Mouse (Mus musculus) embryo, embryonic 10 days (tissue): Measurements from ENCODE around the gene Snrnp200.
"Not testable (repeated sequence)": the region's sequence is repeated elsewhere in the genome, so short reads cannot be mapped to it uniquely, and the experiment has no call there.

Experiments
- DNase-seq: peaks from one replicate; pipeline ENCODE4 v3.0.0-alpha.2; 2015; ENCODE audit warnings: low spot score

The Snrnp200 gene

DNA sequence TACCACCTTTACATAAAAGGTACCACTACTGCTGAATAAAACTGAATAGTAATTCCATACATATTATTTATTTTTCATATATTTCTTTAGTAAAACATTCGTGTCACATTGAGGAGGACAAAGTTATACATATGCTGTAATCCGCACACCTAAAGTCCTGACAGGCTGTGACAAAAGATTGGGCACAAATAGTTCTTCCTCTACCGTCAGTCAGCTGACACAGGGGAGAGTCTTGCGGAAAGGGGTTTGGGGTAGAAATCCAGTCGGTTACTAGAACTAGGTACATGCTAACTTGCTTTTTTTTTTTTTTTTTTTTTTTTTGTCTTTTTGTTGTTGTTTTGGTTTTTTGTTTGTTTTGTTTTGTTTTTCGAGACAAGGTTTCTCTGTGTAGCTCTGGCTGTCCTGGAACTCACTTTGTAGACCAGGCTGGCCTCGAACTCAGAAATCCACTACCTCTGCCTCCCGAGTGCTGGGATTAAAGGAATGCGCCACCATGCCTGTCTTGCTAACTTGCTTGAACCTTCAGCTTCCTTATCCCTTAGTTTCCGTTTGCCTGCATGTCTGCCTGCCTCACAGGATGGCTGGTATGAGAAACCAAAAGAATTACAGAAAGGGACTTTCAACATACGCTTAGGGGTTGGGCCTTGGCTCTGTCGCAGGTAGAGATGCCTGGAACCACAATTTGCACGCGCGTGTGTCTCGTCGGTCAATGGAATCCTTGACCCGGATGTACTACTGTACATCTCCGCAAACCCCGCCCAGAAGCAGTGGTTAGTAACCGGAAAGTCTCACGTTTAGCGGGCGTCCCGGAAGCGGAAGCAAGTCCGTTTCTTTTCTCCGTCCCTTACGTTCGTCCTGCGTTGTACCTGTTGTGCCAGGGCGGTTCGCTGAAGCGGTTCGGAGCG is at the start of gene Snrnp200, which contains the start of gene 1810024B03Rik:
TSS of gene Snrnp200 (plus strand) at position 840 of the 905 bp plus-strand sequence.
TSS of gene 1810024B03Rik (minus strand) at position 734 of the 905 bp plus-strand sequence.
- DNase-seq = peak; percentile 99

DNA sequence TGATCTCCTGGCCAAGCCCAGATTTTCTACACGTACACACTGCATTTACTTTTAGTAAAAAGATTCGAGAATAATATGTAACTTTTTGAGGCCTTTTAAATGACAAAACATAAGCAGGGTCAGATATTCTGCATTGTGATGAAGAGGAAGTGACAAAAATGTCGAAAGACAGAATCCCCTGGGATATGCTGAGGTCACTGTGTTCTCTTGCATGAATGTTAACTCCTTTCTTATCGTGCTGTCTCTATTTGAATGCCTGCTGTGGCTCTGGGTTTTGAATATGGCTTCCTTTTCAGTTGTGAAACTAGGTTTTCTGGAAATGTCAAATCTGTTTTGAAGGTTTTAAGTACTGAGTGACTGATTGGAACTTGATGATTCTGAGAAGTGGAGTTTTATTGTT is 42.5 kb upstream of the Snrnp200 start:
- no peak for DNase-seq

DNA sequence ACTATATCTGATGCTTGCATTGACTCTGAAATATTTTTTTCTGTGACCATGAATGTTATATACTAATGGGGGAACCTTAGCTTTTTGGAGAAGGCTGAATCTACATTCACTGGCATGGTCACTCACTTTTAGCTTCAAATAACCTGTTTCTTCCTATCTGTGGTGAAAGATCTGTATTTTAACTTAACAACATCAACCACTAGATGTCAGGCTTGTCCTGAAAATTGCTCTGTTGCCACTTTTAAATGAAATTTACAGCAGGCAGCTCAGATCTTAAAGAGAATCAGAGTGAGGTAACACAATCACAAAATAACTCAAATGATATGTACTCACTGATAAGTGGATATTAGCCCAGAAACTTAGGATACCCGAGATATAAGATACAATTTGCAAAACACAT is 41.9 kb upstream of the Snrnp200 start:
- peak; percentile 69 for DNase-seq

DNA sequence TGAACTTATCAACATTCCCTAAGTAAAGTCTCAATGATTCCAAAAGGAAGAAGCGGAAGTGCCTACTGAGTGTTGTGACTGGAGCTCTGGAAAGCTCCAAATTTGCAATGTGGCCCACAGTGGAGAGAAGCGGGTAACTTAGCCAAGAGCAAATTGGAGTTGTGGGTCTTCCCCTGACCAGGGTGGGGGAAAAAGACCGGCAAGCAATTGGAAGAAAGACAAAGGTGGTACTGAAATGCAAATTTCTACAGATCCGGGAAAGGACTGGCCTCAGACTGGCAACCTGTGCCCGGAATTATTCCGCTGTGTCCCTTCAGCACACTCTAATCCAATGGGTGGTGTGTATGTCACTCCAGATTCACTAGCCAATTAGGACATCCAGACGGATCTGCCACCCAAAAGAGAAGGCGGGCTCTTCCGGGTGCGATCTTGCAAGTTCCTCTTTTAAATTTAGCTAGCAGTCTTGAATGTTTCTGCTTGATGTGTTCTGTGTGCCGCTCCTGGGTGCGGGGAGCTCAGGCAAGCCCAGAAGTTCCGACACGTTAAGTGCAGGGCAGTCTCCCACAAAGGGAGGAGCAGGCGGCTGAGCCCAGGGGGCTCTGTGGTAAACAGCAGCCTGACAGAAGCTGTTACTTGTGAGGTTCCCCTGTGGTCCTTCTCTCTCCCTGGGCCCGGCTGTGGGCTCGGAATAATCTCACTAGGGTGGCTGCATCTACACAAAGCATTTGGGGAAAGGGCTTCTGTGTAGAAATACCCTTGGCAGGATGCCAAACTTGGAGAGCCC is 25.4 kb upstream of the Snrnp200 start:
- peak; percentile 91 for DNase-seq

DNA sequence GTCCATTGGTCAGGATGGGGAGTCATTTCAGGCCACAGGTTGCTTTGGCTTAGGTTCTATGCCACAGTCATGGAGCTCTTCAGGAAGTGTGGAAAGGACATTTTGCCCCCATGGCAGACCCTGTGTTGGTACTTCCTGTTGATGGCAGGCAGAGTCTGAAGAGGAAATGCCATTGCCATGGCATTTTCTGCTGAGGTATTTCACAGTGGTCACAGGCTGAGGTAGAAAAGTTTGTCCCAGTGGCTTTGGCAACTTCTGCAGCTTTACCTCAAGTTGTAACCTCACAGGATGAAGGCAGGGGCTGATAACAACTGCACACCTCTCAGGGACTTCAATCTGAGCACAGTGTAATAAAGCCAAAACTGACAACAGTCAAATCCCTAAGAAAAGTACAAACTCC is 18.6 kb upstream of the Snrnp200 start:
- DNase-seq = no peak

DNA sequence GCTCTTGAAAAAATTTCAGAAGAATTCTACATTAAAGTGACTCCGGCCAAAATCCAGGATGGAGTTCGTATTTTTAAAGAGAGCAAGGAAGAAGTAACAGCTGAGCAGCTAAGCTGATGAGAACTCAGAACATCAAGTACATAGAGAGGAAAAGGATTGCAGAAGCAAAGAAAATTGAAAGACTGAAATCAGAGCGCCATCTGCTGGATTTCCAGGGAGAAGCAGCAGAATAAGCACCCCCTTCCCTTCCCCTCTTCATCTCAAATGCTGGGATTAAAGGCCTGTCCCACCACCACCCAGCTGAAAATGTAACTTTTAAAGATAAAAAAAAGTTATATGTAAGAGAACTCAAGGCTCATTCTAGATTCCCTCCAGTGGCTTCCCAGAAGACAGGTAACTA is 3.3 kb upstream of the Snrnp200 start:
- peak; percentile 66 for DNase-seq

DNA sequence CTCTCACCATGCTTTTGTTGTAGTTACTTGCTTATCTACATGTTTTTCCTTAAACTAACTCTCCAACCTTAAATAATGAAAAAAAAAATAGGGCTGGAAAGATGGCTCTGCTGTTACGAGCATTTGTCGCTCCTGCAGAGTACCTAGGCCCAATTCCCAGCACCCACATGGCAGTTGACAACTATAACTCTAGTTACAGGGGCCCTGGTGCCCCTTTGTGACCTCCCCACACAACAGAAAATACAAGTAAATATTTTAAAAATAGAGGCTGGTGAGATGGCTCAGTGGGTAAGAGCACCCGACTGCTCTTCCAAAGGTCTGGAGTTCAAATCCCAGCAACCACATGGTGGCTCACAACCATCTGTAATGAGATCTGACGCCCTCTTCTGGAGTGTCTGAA is 2.2 kb upstream of the Snrnp200 start:
- DNase-seq = not testable (repeated sequence)

DNA sequence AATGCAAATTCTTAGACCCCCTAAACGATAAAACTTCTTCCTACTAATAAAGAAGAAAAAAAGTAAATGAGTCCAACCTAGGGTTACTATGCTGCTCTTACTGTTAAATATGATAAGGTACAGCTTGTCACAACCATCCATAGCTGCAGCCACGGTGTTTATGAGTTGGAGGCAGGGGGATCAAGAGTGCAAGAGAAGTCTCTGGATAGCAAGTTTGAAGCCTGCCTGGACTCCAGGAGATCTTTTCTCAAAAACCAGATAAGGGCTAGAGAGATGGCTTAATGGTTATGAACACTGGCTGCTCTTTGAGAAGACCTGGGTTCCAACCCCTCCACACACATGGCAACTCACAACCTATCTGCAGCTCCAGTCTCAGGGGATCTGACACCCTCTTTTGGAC is 1.3 kb upstream of the Snrnp200 start:
- no peak for DNase-seq

DNA sequence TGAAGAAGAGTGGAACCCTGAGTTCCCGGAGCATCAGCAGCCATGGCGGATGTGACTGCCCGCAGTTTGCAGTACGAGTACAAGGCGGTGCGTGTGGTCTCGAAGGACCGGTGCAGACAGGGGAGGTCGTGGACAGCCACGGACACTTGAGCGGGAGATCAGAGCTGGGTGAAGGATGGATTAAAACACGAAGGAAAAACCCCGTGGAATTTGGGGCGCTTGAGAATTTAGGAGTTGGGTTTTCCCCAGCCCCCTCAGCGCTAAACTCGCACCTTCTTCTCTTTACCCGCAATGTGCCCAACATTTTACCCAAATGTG is 225 bp downstream of the Snrnp200 start:
- DNase-seq = no peak

DNA sequence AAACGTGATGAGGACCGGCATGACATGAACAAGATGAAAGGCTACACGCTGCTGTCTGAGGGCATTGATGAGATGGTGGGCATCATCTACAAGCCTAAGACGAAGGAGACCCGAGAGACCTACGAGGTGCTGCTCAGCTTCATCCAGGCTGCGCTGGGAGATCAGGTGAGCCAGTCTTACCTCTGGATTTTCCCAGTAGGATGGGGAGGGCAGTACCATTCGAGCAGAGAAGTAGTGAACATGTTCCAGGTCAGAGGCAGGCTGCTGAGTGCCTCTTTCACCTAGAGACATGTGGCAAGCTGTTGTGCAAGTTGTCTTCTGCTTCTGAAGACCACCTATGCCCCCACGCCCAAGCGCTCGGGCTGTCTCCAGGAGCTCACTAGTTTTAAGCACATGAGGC is 2.5 kb downstream of the Snrnp200 start:
- no peak for DNase-seq

DNA sequence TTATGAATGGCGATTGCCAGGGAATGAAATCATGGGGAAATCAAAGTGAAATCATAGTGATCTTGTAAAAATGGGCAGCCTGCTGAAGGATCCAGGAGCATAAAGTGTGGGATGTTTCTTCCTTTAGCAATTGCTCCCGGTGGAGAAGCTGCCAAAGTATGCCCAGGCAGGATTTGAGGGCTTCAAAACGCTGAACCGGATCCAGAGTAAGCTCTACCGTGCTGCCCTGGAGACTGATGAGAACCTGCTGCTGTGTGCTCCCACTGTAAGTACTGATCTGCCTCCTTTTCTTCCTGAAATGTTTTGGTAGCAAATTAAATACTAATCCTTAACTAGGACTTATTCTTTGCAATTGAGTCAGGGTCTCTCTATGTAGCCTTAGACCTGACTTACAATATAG is 9.6 kb downstream of the Snrnp200 start:
- no peak for DNase-seq

DNA sequence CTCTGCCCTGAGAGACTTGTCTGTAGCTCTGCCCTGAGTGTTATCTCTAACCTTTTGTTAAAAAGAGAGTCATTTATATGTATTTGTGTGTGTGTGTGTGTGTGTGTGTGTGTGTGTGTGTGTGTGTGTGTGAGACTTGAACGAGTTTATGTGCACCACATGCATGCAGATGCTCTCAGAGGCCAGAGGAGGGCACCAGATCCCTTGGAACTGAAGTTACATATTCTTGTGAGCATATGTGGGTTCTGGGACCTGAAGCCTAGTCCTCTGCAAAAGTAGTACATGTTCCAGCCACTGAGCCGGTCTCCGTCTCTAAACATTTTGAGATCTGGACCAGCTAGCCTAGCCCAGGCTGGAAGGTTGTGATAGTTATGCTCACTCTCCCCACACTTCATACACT is 17.1 kb downstream of the Snrnp200 start:
- DNase-seq = no peak

DNA sequence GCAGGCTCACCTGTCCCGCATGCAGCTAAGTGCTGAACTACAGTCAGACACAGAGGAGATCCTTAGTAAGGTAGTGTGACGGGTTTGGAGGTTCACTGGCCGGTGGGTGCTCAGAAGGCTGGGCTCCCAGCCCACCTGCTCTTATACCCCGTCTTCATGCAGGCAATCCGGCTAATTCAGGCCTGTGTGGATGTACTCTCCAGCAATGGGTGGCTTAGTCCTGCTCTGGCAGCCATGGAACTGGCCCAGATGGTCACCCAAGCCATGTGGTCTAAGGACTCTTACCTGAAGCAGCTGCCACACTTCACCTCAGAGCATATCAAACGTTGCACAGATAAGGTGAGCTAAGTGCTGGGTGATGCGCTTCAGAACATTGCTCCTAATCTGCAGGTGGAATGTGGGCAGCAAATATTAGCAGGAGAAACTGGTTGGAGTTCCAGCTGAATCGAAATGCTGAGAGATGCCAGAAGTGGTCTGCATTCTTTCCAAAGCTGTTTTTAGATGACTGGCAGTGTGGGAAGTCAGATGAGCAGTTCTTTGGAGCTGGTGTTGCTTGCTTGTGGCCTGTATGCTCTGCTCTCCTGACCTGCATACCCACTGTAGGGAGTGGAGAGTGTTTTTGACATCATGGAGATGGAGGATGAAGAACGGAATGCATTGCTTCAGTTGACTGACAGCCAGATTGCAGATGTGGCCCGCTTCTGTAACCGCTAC is 29.9 kb downstream of the Snrnp200 start:
- no peak for DNase-seq

DNA sequence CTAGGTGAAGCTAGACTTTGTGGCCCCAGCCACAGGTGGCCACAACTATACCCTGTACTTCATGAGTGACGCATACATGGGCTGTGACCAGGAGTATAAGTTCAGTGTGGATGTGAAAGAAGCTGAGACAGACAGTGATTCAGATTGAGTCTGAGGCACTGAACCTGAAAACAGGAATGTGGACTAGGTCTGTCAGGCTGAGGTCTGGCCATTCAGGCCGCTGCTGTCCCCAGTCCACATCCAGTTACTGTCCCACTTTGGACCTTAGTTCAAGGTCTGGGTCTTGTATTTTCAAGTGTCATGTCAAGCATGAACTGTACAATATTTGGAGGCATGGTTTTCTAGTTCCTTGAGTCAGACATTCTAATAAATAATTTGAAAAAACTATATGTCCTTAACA is 31.9 kb downstream of the Snrnp200 start:
- DNase-seq = no peak

DNA sequence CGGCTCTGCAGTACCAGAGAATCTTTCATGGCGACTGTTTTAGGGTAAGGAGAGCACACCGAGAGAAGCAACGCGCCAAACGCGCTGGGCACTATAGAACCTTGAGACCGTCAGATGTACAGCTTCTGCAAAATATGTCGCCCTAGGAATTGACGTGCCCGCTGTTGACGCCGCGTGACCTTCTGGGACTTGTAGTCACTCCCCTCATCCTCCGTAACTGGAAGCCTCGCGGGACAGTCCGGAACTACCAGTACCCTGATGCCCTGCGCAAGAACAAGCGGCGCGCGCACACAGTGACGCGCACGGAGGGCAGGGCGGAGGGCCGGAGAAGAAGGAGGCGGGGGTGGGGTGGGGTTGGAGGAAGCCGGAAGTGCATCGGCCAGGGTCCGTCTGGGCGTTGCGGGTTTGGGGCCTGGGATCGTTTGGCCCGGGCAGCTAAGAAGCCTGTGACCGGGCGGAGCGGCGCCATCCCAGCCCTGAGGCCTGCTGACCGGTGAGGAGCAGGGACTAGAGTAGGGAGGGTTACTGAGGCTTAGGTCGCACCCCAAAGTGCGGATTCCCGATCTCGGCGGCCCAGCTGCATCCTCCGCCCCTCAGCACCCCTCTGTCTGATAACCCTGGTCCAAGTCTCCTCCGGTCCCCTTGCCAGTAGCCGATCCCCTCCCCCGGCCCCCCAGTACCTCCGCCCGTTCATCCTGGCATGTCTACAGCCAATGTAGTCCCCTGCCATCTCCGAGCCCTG is 39.6 kb downstream of the Snrnp200 start, which contains the start of the genes Ciao1 and Tmem127:
TSS of gene Ciao1 (minus strand) at position 225 of the 742 bp plus-strand sequence.
TSS of gene Tmem127 (plus strand) at position 317 of the 742 bp plus-strand sequence.
- DNase-seq = peak; percentile 99

DNA sequence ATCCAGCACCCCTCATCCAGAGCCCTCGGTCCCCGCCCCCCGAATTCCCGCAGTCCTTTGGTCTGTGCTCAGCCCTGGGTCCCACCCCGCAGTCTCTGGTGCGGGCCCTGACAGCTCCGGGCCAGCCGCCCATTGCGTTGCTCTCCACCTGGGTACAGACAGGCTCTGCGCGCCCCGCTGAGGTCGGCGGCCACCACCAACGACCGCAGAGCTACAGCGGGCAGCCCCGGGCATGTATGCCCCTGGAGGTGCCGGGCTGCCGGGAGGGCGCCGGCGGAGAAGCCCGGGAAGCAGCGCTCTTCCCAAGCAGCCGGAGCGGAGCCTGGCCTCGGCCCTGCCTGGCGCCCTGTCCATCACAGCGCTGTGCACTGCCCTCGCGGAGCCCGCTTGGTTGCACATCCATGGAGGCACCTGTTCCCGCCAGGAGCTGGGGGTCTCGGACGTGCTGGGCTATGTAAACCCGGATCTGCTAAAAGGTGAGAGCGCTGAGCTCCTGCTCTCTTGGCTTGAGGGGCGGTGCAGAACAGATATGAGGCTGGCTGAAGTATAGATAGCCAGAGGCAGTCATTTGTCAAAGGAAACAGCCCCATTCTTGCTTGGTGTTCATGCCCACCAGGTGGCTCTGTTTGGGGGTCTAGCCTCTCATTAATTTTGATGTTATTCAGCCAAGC is 40.3 kb downstream of the Snrnp200 start:
- peak; percentile 49 for DNase-seq

DNA sequence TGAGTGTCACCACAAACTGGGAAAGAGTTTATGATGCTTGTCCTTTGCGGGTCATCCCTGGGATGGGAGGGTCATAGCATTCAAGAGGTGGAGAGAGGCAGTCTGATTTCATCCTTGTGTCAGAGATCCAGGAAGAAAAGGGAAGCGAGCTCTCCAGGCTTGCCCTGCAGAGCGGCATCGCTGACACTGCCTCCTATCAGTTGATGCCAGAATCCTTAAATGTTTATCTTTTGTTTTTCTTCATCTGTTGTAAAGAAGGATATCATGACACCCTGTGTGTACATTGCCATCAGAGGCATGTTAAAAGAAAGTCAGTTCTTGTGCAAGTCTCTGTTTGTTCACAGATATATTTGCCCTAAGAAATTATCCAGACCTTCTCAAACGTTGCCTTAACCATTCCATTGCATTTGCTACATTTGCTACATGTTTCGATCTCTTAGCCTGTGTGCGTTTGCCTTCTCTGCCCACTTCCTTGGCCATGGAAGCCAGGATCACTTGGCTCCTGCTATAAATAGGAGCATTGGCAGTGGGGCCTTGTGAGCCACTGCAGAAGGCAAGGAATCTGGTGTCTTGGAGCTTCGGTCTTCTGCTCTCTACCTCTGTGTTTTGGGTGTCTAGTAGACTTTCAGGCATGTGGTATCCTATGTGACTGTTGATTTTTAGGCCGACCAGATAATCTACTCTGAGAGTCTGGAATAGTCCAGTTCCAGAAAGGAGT is 42.3 kb downstream of the Snrnp200 start:
- no peak for DNase-seq

DNA sequence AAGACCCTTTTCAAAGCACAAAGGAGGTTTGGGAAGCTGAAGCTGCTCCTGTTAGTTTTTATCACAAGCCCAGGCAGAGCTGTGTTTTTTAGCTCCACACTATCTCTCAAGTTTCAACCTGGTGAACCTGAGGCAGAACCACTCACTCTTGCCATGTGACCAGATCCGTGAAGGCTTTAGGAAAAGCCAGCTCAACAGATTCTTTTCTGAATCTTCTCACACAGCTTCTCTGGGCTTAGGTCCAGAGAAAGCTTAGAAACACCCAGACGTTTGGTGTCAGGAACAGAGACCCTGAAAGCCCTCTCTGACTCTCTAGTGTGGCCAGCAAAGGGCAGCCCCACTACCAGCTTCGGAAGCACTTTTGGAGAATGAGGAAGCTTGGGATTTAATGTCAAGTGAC is 43.3 kb downstream of the Snrnp200 start:
- DNase-seq = no peak

DNA sequence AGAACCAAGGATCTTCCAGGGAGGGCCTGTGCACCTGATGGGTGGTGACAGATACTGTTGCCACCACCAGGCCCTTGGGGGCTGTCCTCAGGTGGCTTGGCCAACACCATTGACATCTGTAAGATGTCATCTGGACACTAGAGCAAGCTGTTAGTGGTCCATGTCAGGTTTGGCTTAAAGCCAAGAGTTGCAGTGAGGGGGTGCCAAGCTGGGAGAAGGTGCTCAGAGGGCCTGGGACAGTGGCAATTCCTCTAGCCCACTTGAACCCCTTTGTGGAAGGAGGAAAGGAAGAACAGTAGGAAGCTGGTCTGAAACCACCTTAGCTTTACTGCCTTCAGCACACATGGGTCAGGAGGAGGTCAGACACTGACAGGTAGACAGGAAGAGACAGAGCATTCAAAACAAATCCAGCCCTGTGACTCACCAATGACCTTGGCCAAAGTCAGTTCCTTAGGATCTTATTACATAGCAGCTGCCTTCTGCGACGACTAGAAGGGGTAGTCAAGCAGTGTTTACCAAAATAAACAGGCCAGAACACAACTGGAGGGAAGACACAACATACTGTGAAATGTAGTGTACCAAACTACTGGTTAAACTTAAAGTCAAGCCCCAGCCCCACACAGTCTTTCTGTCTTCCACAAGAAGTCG is 43.8 kb downstream of the Snrnp200 start:
- DNase-seq = no peak

DNA sequence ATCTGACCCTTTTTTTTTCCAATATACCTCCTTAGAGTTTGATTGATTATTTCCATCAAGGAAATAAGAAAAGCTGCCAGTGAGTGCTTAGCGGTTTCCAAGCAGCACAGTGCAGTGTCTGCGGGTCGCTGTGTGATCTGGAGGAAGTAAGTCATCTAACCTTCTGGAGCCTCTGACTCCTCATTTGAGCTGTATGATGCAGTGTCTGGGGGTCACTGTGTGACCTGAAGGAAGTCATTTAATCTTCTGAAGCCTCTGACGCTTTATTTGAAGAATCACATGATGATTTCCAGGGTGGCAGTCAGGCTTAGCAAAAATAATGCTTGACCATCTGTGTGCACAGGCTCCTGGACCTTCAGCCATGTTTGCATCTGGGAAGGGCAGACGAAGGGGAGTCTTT is 44.6 kb downstream of the Snrnp200 start:
- no peak for DNase-seq
